Mouse (Mus musculus) liver, postnatal 0 days (tissue): ENCODE data around the gene Mfng. TPM values are rescaled to one million over a fixed set of nuclear protein-coding genes. Genes with fewer than 3 reads are reported as not detected.

ENCODE experiments used
- ATAC-seq: fragments of 200-750 bp; cut with Nextera tagmentation; 2 replicates; pipeline ENCODE4 v1.8.0; 2017; ENCODE audit warnings: mild to moderate bottlenecking, moderate library complexity
- DNase-seq: peaks from one replicate; pipeline ENCODE4 v3.0.0-alpha.2; 2016
- H3K27ac ChIP-seq: fragments of 300-500 bp; sonication (generic); 2 replicates; pipeline ENCODE4 v1.5.1; 2014; ENCODE audit warnings: antibody characterized with exemption, moderate library complexity, mild to moderate bottlenecking, low read depth
- H3K27me3 ChIP-seq: fragments of 300-500 bp; sonication (generic); 2 replicates; pipeline ENCODE4 v1.6.1; 2014; ENCODE audit warnings: low read length, control low read depth, mixed read lengths; ENCODE audit not compliant: insufficient read depth
- H3K36me3 ChIP-seq: fragments of 300-500 bp; sonication (generic); replicated peaks from 2 replicates; pipeline ENCODE4 v1.6.1; 2014; ENCODE audit warnings: mild to moderate bottlenecking, control low read depth, low read length, moderate library complexity, mixed read lengths; ENCODE audit not compliant: insufficient read depth
- H3K4me1 ChIP-seq: fragments of 300-500 bp; sonication (generic); 2 replicates; pipeline ENCODE4 v1.6.1; 2014; ENCODE audit warnings: antibody characterized with exemption, mild to moderate bottlenecking, control low read depth; ENCODE audit not compliant: insufficient read depth
- H3K4me2 ChIP-seq: fragments of 300-500 bp; sonication (generic); 2 replicates; pipeline ENCODE4 v1.6.1; 2014; ENCODE audit warnings: low read depth, mild to moderate bottlenecking, low read length, moderate library complexity, mixed read lengths
- H3K4me3 ChIP-seq: fragments of 300-500 bp; sonication (generic); 2 replicates; pipeline ENCODE4 v1.5.1; 2014; ENCODE audit warnings: low read depth, low read length
- H3K9ac ChIP-seq: fragments of 300-500 bp; sonication (generic); replicated peaks from 2 replicates; pipeline ENCODE4 v1.6.1; 2014; ENCODE audit warnings: mild to moderate bottlenecking, moderate library complexity
- H3K9me3 ChIP-seq: fragments of 300-500 bp; sonication (generic); 2 replicates; pipeline ENCODE4 v1.6.1; 2016; ENCODE audit warnings: mild to moderate bottlenecking, control low read depth, low read length, mixed read lengths
- CTCF ChIP-seq: sonication (generic); IDR thresholded peaks from 2 replicates; pipeline ENCODE4 v1.5.1; 2016; ENCODE audit warnings: antibody characterized with exemption, low read depth
- EP300 ChIP-seq: IDR thresholded peaks from 2 replicates; pipeline ENCODE4 v1.6.1; 2016; ENCODE audit warnings: antibody characterized with exemption, low read depth, mild to moderate bottlenecking
- WGBS: fragments of 180-500 bp; shearing (Covaris S2); extraction: QIAGEN DNeasy Blood & Tissue Kit; methylation state at CpG from one replicate; pipeline ENCODE4 v1.1.7; 2014; ENCODE audit not compliant: insufficient replicate concordance; 5-methylcytosine and 5-hydroxymethylcytosine counted together
- polyA plus RNA-seq: library from polyadenylated mRNA; unstranded; fragments of >200 nt; fragmentation: Nextera tagmentation; extraction: Ambion mirVana; gene quantifications from 2 replicates; pipeline ENCODE4 v1.2.1, GENCODE M21; 2015

Gene Mfng
- polyA plus RNA-seq, 1 experiment from 2014 or later, result 4.8 TPM

DNA sequence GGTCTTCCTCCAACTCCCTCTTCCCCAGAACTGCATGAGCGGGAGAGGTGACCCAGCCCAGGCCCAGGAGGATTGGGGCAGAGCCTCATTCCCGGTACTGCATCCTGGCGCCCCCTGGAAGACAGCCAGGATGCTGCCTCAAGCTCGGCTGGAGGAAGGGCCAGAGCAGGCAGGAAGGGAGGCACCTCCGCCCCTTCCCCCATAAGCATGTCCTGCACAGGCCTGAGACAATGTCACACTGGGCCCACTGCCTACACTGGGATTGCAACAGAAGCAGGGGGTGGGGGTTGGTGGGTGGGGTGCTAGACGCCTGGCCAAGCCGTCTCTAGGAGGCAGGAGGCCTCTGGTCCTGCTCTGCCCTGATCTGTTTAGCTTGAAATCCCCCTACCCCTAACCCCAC is 12.7 kb upstream of the Mfng start:
- DNase-seq, result no peak
- no peaks in the 10 kb centered on the region for H3K9me3 ChIP-seq
- 28% methylated on average over 6 of the region's 7 CpGs for WGBS
- TF ChIP-seq EP300 (no peak), CTCF (0 out of 2 replicates have a peak, but pooled peaks have one; percentile 13)
- H3K4me2 ChIP-seq, result no peak overlapping the region
- H3K36me3 ChIP-seq, result peaks cover 20% of the 10 kb centered on the region
- no peak overlapping the region for H3K27ac ChIP-seq
- H3K4me3 ChIP-seq, result no peak overlapping the region
- H3K4me1 ChIP-seq, result peaks cover 10% of the 10 kb centered on the region
- ATAC-seq, result peak; percentile 40; the same call in 1 of the 2 replicates
- H3K9ac ChIP-seq, result no peak overlapping the region
- no peaks in the 10 kb centered on the region for H3K27me3 ChIP-seq

DNA sequence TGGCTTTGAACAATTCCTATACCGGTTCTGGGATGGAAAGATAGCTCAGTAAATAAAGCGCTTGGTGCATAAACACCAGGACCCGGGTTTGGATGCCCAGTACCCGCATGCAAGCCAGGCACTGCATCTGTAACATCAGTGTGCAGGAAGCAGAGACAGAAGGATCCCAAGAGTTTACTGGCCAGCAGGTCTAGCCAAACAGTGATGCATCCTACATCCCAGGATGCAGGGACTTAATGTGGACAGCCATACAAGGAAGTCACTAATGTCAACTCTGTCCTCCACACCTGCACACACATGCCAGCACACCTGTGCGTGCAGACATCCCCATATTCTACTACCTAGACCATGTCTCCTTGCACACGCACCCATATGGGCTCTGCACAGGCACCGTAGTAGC is 12.0 kb upstream of the Mfng start:
- Histone ChIP-seq H3K27ac (no peak overlapping the region), H3K36me3 (peaks cover 20% of the 10 kb centered on the region), H3K4me3 (no peak overlapping the region), H3K9ac (no peak overlapping the region), H3K9me3 (no peaks in the 10 kb centered on the region), H3K4me1 (peaks cover 4% of the 10 kb centered on the region; the same call in 1 of the 2 replicates), H3K4me2 (no peak overlapping the region), H3K27me3 (no peaks in the 10 kb centered on the region)
- no peak for ATAC-seq
- TF ChIP-seq EP300 (no peak), CTCF (no peak)
- no peak for DNase-seq
- 85% methylated on average over 7 of the region's 7 CpGs for WGBS

DNA sequence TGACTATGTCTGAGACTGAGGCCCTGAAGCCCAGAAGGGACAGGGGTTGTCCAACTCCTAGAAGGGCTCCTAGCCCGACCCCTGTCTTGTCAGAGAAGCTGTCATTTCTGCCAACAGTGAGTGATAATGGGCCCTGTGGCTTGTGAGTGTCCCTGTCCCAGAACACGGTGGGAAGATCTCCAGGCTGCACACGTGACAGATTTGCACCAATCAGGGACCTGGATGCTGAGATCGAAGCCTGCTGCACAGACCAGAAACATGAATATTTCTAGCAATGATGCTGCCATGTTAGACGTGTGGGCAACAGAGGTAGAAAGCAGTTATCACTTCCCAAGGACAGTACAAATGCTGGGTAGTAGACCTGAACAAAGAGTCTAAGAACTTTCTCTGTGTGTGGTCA is 11.2 kb upstream of the Mfng start:
- TF ChIP-seq CTCF (no peak), EP300 (no peak)
- H3K36me3 ChIP-seq, result peaks cover 23% of the 10 kb centered on the region
- 50% methylated on average over 5 of the region's 5 CpGs for WGBS
- no peak overlapping the region for H3K4me2 ChIP-seq
- no peak for ATAC-seq
- H3K27ac ChIP-seq, result no peak overlapping the region
- H3K27me3 ChIP-seq, result no peaks in the 10 kb centered on the region
- H3K9me3 ChIP-seq, result no peaks in the 10 kb centered on the region
- no peak overlapping the region for H3K4me3 ChIP-seq
- no peak overlapping the region for H3K9ac ChIP-seq
- DNase-seq, result no peak
- H3K4me1 ChIP-seq, result peaks cover 4% of the 10 kb centered on the region; the same call in 1 of the 2 replicates

DNA sequence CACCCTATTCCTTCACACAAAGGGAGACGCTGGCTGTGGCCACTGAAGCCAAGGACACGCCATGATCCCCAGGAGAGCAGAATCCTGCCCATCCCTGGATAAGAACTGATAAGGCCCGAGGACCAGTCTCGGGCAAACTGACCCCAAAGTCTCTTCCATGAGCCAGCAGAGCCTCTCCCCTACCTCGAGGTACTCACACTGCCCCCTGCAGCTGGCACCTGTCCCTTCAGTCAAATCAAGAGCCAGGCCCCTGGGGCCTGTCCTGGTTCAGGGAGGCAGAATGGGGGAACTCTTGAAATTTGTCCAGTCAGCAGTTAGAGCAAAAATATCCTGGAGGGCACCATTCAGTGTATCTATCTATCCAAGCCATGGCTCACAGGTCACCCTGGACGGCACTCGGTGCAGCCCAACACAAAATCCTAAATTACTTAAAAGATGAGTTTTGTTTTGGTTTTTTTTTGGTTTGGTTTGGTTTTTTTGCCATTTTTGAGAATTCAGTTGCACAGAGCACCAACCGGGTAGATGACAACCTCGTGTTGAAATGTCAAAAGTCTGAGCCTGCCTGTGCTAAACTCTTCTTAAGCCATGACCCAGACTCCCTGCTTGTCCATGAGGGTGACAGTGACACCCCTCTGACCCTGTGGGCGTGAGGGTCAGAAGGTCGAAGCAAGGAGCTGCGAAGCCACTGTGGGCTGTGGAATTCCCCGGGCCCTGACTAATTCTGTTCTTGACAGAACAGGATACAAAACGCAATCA is 9.3 kb upstream of the Mfng start:
- no peak for DNase-seq
- Histone ChIP-seq H3K27ac (no peak overlapping the region), H3K9me3 (no peaks in the 10 kb centered on the region), H3K27me3 (no peaks in the 10 kb centered on the region), H3K4me2 (no peak overlapping the region), H3K4me1 (peaks cover 11% of the 10 kb centered on the region), H3K4me3 (no peak overlapping the region), H3K36me3 (peaks cover 16% of the 10 kb centered on the region), H3K9ac (no peak overlapping the region)
- no peak for TF ChIP-seq EP300
- TF ChIP-seq CTCF, result peak; percentile 11; the same call in 1 of the 2 replicates
- 58% methylated on average over 14 of the region's 14 CpGs for WGBS
- ATAC-seq, result no peak

DNA sequence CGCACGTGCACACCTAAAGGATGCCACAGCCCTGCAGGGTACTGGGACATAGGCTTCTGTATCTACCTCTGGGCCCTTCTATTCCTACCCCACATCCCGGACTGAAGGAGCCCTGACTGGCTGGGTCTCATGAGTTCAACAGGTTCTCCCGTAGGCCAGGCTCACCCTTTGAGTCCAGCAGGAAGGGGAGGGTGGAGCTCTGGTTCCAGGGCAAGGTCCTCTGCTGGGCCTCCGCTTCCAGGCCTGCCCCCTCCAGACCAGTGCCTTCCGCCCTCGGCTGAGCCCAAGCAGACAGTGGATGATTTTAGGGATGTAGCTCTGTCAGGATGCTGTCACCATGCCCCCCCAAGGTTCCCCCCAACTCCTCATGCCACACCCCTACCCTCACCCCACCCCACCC is 7.6 kb upstream of the Mfng start:
- no peak overlapping the region for H3K9ac ChIP-seq
- H3K27ac ChIP-seq, result no peak overlapping the region
- no peaks in the 10 kb centered on the region for H3K9me3 ChIP-seq
- no peaks in the 10 kb centered on the region for H3K27me3 ChIP-seq
- no peak overlapping the region for H3K4me2 ChIP-seq
- DNase-seq, result no peak
- ATAC-seq, result peak; percentile 28; the same call in 1 of the 2 replicates
- H3K4me3 ChIP-seq, result no peak overlapping the region
- H3K4me1 ChIP-seq, result peaks cover 7% of the 10 kb centered on the region
- WGBS, result 68% methylated on average over 7 of the region's 7 CpGs
- H3K36me3 ChIP-seq, result peaks cover 20% of the 10 kb centered on the region
- TF ChIP-seq CTCF, result no peak
- TF ChIP-seq EP300, result no peak

DNA sequence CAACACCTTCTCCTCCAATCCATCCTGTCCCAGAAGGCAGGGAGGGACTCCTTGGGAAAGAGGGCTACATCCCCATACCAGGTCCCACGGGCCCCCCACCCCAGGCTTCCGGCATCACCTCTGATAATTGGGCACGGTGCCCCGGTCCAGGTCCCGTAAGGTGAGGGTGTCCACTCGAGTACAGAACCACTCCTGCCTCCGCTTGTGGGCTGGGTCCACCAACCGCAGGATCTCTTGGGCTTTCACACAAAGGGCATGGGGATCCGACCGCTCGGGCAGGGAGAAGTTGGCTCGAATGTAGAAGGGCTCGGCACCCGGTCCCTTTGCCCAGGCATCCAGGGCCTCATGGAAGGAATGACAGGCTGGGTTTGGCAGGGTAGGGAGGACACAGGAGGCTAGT is 7.1 kb upstream of the Mfng start:
- no peak for DNase-seq
- Histone ChIP-seq H3K9ac (no peak overlapping the region), H3K27me3 (no peaks in the 10 kb centered on the region), H3K4me3 (no peak overlapping the region), H3K27ac (no peak overlapping the region), H3K9me3 (no peaks in the 10 kb centered on the region), H3K4me2 (no peak overlapping the region), H3K36me3 (peaks cover 23% of the 10 kb centered on the region), H3K4me1 (peaks cover 7% of the 10 kb centered on the region)
- no peak for ATAC-seq
- TF ChIP-seq EP300, result no peak
- no peak for TF ChIP-seq CTCF
- WGBS, result 91% methylated on average over 14 of the region's 14 CpGs
